Mouse (Mus musculus): ENCODE results near the gene Mesp1. TPM values are rescaled to one million over a fixed set of nuclear protein-coding genes. Genes with fewer than 3 reads are reported as not detected.

The Mesp1 gene
- polyA plus RNA-seq (2016; fragmentation: Nextera tagmentation; extraction: Ambion mirVana) = not detected in 2 replicates

- 68% methylated on average over 6 of the region's 6 CpGs for WGBS
- Histone ChIP-seq H3K36me3 (replicated peaks) (no peaks in the 10 kb centered on the region), H3K9ac (peak within 1 kb of the TSS; percentile 47), H3K9me3 (no peaks in the 10 kb centered on the region), H3K4me3 (replicated peaks) (peak within 1 kb of the TSS; percentile 42), H3K27ac (no peak within 1 kb of the TSS), H3K4me1 (peaks cover 14% of the 10 kb centered on the region), H3K4me2 (peak within 1 kb of the TSS; percentile 69), H3K27me3 (peaks cover 67% of the 10 kb centered on the region)
- ATAC-seq (ENCODE audit: low FRiP score) = no peak
Measured at GRCm38 (mm10) chr7:79793688-79794087, at the start of gene Mesp1. TSS of gene Mesp1 (minus strand) at chr7:79793788.

- H3K4me1 ChIP-seq = no peaks in the 10 kb centered on the region
- no peaks in the 10 kb centered on the region for H3K36me3 ChIP-seq (replicated peaks)
- H3K9me3 ChIP-seq = no peaks in the 10 kb centered on the region
- H3K4me3 ChIP-seq (replicated peaks) = no peak overlapping the region
- peaks cover 10% of the 10 kb centered on the region for H3K27me3 ChIP-seq
- no peak overlapping the region for H3K27ac ChIP-seq
- ATAC-seq (ENCODE audit: low FRiP score) = no peak
- no peak overlapping the region for H3K9ac ChIP-seq
- H3K4me2 ChIP-seq = no peak overlapping the region
- 75% methylated on average over 7 of the region's 7 CpGs for WGBS
Measured at GRCm38 (mm10) chr7:79842163-79842562, 48.6 kb upstream of the Mesp1 start.

GRCm38 (mm10) chr7:79837247-79837646 is 43.7 kb upstream of the Mesp1 start:
- Histone ChIP-seq H3K36me3 (replicated peaks) (no peaks in the 10 kb centered on the region), H3K27ac (no peak overlapping the region), H3K4me2 (no peak overlapping the region), H3K4me3 (replicated peaks) (no peak overlapping the region), H3K9ac (no peak overlapping the region), H3K9me3 (no peaks in the 10 kb centered on the region), H3K27me3 (no peaks in the 10 kb centered on the region), H3K4me1 (no peaks in the 10 kb centered on the region)
- ATAC-seq (ENCODE audit: low FRiP score) = no peak
- WGBS = 82% methylated on average over 2 of the region's 2 CpGs

GRCm38 (mm10) chr7:79835196-79835595 is 41.6 kb upstream of the Mesp1 start:
- Histone ChIP-seq H3K4me2 (no peak overlapping the region), H3K4me3 (replicated peaks) (no peak overlapping the region), H3K9ac (no peak overlapping the region), H3K9me3 (no peaks in the 10 kb centered on the region), H3K27me3 (no peaks in the 10 kb centered on the region), H3K4me1 (no peaks in the 10 kb centered on the region), H3K27ac (no peak overlapping the region), H3K36me3 (replicated peaks) (no peaks in the 10 kb centered on the region)
- ATAC-seq (ENCODE audit: low FRiP score) = no peak
- WGBS = 95% methylated on average over 6 of the region's 6 CpGs

- H3K27ac ChIP-seq = no peak overlapping the region
- H3K4me3 ChIP-seq (replicated peaks) = no peak overlapping the region
- no peaks in the 10 kb centered on the region for H3K36me3 ChIP-seq (replicated peaks)
- no peak overlapping the region for H3K9ac ChIP-seq
- no peaks in the 10 kb centered on the region for H3K9me3 ChIP-seq
- no peak overlapping the region for H3K4me2 ChIP-seq
- H3K4me1 ChIP-seq = no peaks in the 10 kb centered on the region
- no peak for ATAC-seq (ENCODE audit: low FRiP score)
- H3K27me3 ChIP-seq = no peaks in the 10 kb centered on the region
Measured at GRCm38 (mm10) chr7:79832980-79833379, 39.4 kb upstream of the Mesp1 start.

GRCm38 (mm10) chr7:79831585-79831984 is 38.0 kb upstream of the Mesp1 start:
- no peak overlapping the region for H3K27ac ChIP-seq
- H3K4me1 ChIP-seq = no peaks in the 10 kb centered on the region
- no peaks in the 10 kb centered on the region for H3K36me3 ChIP-seq (replicated peaks)
- H3K27me3 ChIP-seq = no peaks in the 10 kb centered on the region
- no peak for ATAC-seq (ENCODE audit: low FRiP score)
- 75% methylated on average over 6 of the region's 6 CpGs for WGBS
- no peak overlapping the region for H3K4me3 ChIP-seq (replicated peaks)
- H3K9ac ChIP-seq = no peak overlapping the region
- no peaks in the 10 kb centered on the region for H3K9me3 ChIP-seq
- H3K4me2 ChIP-seq = no peak overlapping the region

GRCm38 (mm10) chr7:79831145-79831544 is 37.6 kb upstream of the Mesp1 start:
- 82% methylated on average over 6 of the region's 6 CpGs for WGBS
- no peak overlapping the region for H3K9ac ChIP-seq
- no peaks in the 10 kb centered on the region for H3K27me3 ChIP-seq

GRCm38 (mm10) chr7:79828341-79828740 is 34.8 kb upstream of the Mesp1 start:
- H3K27me3 ChIP-seq = no peaks in the 10 kb centered on the region
- H3K9ac ChIP-seq = no peak overlapping the region
- ATAC-seq (ENCODE audit: low FRiP score) = no peak
- no peaks in the 10 kb centered on the region for H3K9me3 ChIP-seq
- 73% methylated on average over 3 of the region's 3 CpGs for WGBS
- no peaks in the 10 kb centered on the region for H3K4me1 ChIP-seq
- H3K4me2 ChIP-seq = no peak overlapping the region
- no peaks in the 10 kb centered on the region for H3K36me3 ChIP-seq (replicated peaks)
- H3K27ac ChIP-seq = no peak overlapping the region
- H3K4me3 ChIP-seq (replicated peaks) = no peak overlapping the region

More at GRCm38 (mm10) chr7:79831145-79831544, 37.6 kb upstream of the Mesp1 start:
- Histone ChIP-seq H3K4me1 (no peaks in the 10 kb centered on the region), H3K4me3 (replicated peaks) (no peak overlapping the region), H3K36me3 (replicated peaks) (no peaks in the 10 kb centered on the region), H3K9me3 (no peaks in the 10 kb centered on the region), H3K27ac (no peak overlapping the region), H3K4me2 (no peak overlapping the region)
- ATAC-seq (ENCODE audit: low FRiP score) = no peak

- 82% methylated on average over 12 of the region's 12 CpGs for WGBS
- ATAC-seq (ENCODE audit: low FRiP score) = no peak
- Histone ChIP-seq H3K4me1 (peaks cover 4% of the 10 kb centered on the region; the same call in 1 of the 2 replicates), H3K9me3 (no peaks in the 10 kb centered on the region), H3K27ac (no peak overlapping the region), H3K9ac (no peak overlapping the region), H3K36me3 (replicated peaks) (no peaks in the 10 kb centered on the region), H3K4me2 (no peak overlapping the region), H3K27me3 (0 out of 2 replicates have a peak, but pooled peaks cover 5% of the 10 kb centered on the region), H3K4me3 (replicated peaks) (no peak overlapping the region)
Measured at GRCm38 (mm10) chr7:79822092-79822695, 28.6 kb upstream of the Mesp1 start.

- 0 out of 2 replicates have a peak, but pooled peaks cover 10% of the 10 kb centered on the region for H3K27me3 ChIP-seq
- H3K27ac ChIP-seq = no peak overlapping the region
- H3K36me3 ChIP-seq (replicated peaks) = no peaks in the 10 kb centered on the region
- H3K9ac ChIP-seq = no peak overlapping the region
- H3K4me1 ChIP-seq = peaks cover 4% of the 10 kb centered on the region; the same call in 1 of the 2 replicates
- no peak overlapping the region for H3K4me2 ChIP-seq
- H3K4me3 ChIP-seq (replicated peaks) = no peak overlapping the region
- WGBS = 47% methylated on average over 11 of the region's 11 CpGs
- no peaks in the 10 kb centered on the region for H3K9me3 ChIP-seq
- ATAC-seq (ENCODE audit: low FRiP score) = no peak
Measured at GRCm38 (mm10) chr7:79819996-79820395, 26.4 kb upstream of the Mesp1 start.

GRCm38 (mm10) chr7:79819515-79819914 is 25.9 kb upstream of the Mesp1 start:
- Histone ChIP-seq H3K9ac (no peak overlapping the region), H3K9me3 (no peaks in the 10 kb centered on the region), H3K4me1 (peaks cover 4% of the 10 kb centered on the region; the same call in 1 of the 2 replicates), H3K36me3 (replicated peaks) (no peaks in the 10 kb centered on the region), H3K4me3 (replicated peaks) (no peak overlapping the region), H3K4me2 (no peak overlapping the region), H3K27ac (no peak overlapping the region), H3K27me3 (0 out of 2 replicates have a peak, but pooled peaks cover 10% of the 10 kb centered on the region)
- WGBS = 41% methylated on average over 4 of the region's 4 CpGs
- ATAC-seq (ENCODE audit: low FRiP score) = no peak

- no peak overlapping the region for H3K4me2 ChIP-seq
- no peak overlapping the region for H3K27ac ChIP-seq
- no peaks in the 10 kb centered on the region for H3K36me3 ChIP-seq (replicated peaks)
- 0 out of 2 replicates have a peak, but pooled peaks cover 10% of the 10 kb centered on the region for H3K27me3 ChIP-seq
- H3K4me1 ChIP-seq = peaks cover 4% of the 10 kb centered on the region; the same call in 1 of the 2 replicates
- no peak for ATAC-seq (ENCODE audit: low FRiP score)
- H3K9ac ChIP-seq = no peak overlapping the region
- 5% methylated on average over 6 of the region's 6 CpGs for WGBS
- no peak overlapping the region for H3K4me3 ChIP-seq (replicated peaks)
- no peaks in the 10 kb centered on the region for H3K9me3 ChIP-seq
Measured at GRCm38 (mm10) chr7:79818321-79818720, 24.7 kb upstream of the Mesp1 start.

GRCm38 (mm10) chr7:79813409-79813808 is 19.8 kb upstream of the Mesp1 start:
- no peak overlapping the region for H3K4me2 ChIP-seq
- H3K27me3 ChIP-seq = peaks cover 33% of the 10 kb centered on the region
- ATAC-seq (ENCODE audit: low FRiP score) = no peak

More at GRCm38 (mm10) chr7:79813409-79813808, 19.8 kb upstream of the Mesp1 start:
- H3K9me3 ChIP-seq = no peaks in the 10 kb centered on the region
- peaks cover 9% of the 10 kb centered on the region; the same call in 1 of the 2 replicates for H3K4me1 ChIP-seq
- H3K36me3 ChIP-seq (replicated peaks) = no peaks in the 10 kb centered on the region
- H3K27ac ChIP-seq = no peak overlapping the region
- 81% methylated on average over 1 of the region's 1 CpGs for WGBS
- no peak overlapping the region for H3K4me3 ChIP-seq (replicated peaks)
- H3K9ac ChIP-seq = no peak overlapping the region

All from forebrain, embryonic 12.5 days (tissue).